Mouse (Mus musculus) intestine, embryonic 14.5 days (tissue): ENCODE results near the gene Cul4a. TPM values are rescaled to one million over a fixed set of nuclear protein-coding genes. Genes with fewer than 3 reads are reported as not detected.

ENCODE experiments used
- ATAC-seq: fragments of 200-750 bp; cut with Nextera tagmentation; replicated peaks from 2 replicates; pipeline ENCODE4 v1.8.0; 2017; ENCODE audit warnings: low read depth, moderate number of reproducible peaks, moderate TSS enrichment, moderate library complexity; ENCODE audit not compliant: low FRiP score, low TSS enrichment
- DNase-seq: peaks from one replicate; pipeline ENCODE4 v3.0.0-alpha.2; 2018; ENCODE audit warnings: low spot score
- H3K27ac ChIP-seq: fragments of 300-500 bp; sonication (generic); 2 replicates; pipeline ENCODE4 v1.5.1; 2014; ENCODE audit warnings: low read depth, mild to moderate bottlenecking, control low read depth
- H3K27me3 ChIP-seq: fragments of 300-500 bp; sonication (generic); replicated peaks from 2 replicates; pipeline ENCODE4 v1.6.1; 2014; ENCODE audit warnings: low read length, control low read depth; ENCODE audit not compliant: control insufficient read depth, insufficient read depth
- H3K36me3 ChIP-seq: fragments of 300-500 bp; sonication (generic); 2 replicates; pipeline ENCODE4 v1.6.1; 2014; ENCODE audit warnings: low read length, control low read depth; ENCODE audit not compliant: control insufficient read depth, insufficient read depth
- H3K4me1 ChIP-seq: fragments of 300-500 bp; sonication (generic); replicated peaks from 2 replicates; pipeline ENCODE4 v1.6.1; 2014; ENCODE audit warnings: low read length, control low read depth, mixed read lengths; ENCODE audit not compliant: control insufficient read depth, insufficient read depth
- H3K4me2 ChIP-seq: fragments of 300-500 bp; sonication (generic); 2 replicates; pipeline ENCODE4 v1.6.1; 2014; ENCODE audit warnings: low read length
- H3K4me3 ChIP-seq: fragments of 300-500 bp; sonication (generic); 2 replicates; pipeline ENCODE4 v1.5.1; 2014; ENCODE audit warnings: low read depth, low read length, control low read depth, mixed read lengths
- H3K9ac ChIP-seq: fragments of 300-500 bp; sonication (generic); 2 replicates; pipeline ENCODE4 v1.6.1; 2014; ENCODE audit warnings: mild to moderate bottlenecking, low read length
- H3K9me3 ChIP-seq: fragments of 300-500 bp; sonication (generic); 2 replicates; pipeline ENCODE4 v1.6.1; 2016; ENCODE audit warnings: low read length, control low read depth; ENCODE audit not compliant: control insufficient read depth
- WGBS: fragments of 180-500 bp; shearing (Covaris S2); extraction: QIAGEN DNeasy Blood & Tissue Kit; methylation state at CpG from one replicate; pipeline ENCODE4 v1.1.7; 2014; 5-methylcytosine and 5-hydroxymethylcytosine counted together
- polyA plus RNA-seq: library from polyadenylated mRNA; unstranded; fragments of >200 nt; fragmentation: Nextera tagmentation; extraction: Ambion mirVana; gene quantifications from 2 replicates; pipeline ENCODE4 v1.2.1, GENCODE M21; 2014

Cul4a gene
- polyA plus RNA-seq, 1 experiment from 2014 or later: 93.1 TPM

DNA sequence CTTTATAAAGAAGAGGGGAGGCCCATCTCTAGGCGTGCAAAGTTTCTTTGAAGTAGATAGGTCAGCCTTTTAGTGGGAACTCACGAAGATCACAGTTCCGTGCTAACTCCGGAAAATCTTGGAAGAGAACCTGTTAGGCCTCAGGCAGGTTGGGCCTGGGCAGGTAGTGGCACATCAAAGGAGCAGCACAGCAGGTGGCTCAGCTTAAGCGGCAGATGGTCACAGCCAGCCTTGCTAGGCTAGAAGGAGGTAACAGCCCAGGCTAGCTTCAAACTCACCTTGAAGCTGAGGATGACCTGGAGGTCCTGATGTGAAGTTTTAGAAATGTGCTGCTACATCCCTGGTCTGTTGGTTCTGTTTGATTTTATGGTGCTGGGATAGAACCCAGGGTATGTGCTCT is 44.4 kb downstream of the Cul4a start:
- Histone ChIP-seq H3K9me3 (no peaks in the 10 kb centered on the region), H3K36me3 (peaks cover 36% of the 10 kb centered on the region), H3K27ac (no peak overlapping the region), H3K4me1 (no peaks in the 10 kb centered on the region), H3K9ac (no peak overlapping the region), H3K4me3 (no peak overlapping the region), H3K27me3 (no peaks in the 10 kb centered on the region), H3K4me2 (no peak overlapping the region)
- DNase-seq: no peak
- WGBS: 44% methylated on average over 5 of the region's 5 CpGs
- ATAC-seq: no peak

DNA sequence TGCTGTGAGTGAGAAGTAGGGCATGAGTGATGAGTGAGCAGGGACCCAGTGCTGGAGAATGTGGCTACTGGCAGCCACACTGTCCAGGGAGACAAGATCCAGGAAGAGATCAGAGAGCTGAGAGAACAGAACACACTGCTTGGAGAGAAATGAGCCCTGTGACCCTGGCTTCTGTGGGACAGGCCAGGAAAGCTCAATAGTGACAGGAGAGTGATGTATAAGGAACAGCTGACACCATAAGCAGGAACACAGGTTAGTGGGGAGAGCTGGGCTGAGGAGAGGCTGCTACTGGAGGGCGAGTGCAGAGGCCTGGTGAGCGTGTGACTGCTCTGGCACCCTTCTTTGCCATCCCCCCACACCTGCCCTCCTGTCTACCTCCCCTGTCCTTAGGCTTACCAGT is 45.5 kb downstream of the Cul4a start:
- Histone ChIP-seq H3K4me3 (no peak overlapping the region), H3K27ac (no peak overlapping the region), H3K9me3 (no peaks in the 10 kb centered on the region), H3K9ac (no peak overlapping the region), H3K4me2 (no peak overlapping the region), H3K4me1 (no peaks in the 10 kb centered on the region), H3K27me3 (no peaks in the 10 kb centered on the region), H3K36me3 (peaks cover 26% of the 10 kb centered on the region)
- ATAC-seq (no peak), DNase-seq (no peak)
- WGBS: 91% methylated on average over 2 of the region's 2 CpGs

DNA sequence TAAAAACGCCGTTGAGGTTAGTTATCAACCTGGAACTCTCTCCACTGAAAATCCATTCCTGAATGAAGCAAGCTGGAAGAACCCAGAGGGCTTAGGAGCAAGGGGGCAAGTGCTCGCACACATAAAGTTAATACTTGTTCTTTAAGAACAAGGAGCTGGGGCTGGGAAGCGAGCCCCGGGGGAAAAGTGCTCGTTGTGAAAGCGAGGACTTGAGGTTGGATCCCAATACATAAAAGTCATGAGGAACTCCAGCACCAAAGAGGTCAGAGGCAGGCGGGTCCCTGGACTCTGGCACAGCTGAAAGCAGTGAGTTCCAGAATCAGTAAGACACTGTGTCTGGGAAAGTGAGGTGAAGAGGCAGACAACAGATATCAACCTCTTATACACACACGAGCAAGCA is 48.7 kb downstream of the Cul4a start:
- Histone ChIP-seq H3K4me3 (no peak overlapping the region), H3K9ac (no peak overlapping the region), H3K4me2 (no peak overlapping the region), H3K27ac (no peak overlapping the region), H3K36me3 (peaks cover 2% of the 10 kb centered on the region; the same call in 1 of the 2 replicates), H3K4me1 (no peaks in the 10 kb centered on the region; the same call in 1 of the 2 replicates), H3K27me3 (no peaks in the 10 kb centered on the region), H3K9me3 (no peaks in the 10 kb centered on the region)
- 86% methylated on average over 9 of the region's 9 CpGs for WGBS
- ATAC-seq (no peak), DNase-seq (no peak)

DNA sequence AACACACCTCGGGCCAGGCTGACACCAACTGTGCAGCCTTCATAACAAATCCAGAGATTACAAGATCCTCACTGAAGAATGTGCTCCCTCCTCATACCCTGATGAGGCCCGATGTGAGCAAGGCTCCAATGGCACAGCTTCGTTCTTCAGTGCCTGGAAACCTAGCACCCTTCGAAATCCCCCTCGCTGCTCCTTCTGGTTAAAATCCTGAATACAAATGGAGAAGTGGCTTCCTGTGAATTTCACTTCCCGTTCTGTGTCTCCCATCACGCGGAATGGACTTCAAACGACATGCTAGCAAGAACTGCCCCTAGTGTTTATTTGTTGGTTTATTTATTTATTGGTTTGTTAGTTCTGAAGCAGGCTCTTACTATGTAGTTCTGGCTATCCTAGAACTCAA is 49.9 kb downstream of the Cul4a start:
- H3K27me3 ChIP-seq: no peaks in the 10 kb centered on the region
- WGBS: 63% methylated on average over 9 of the region's 9 CpGs
- no peak for DNase-seq
- H3K27ac ChIP-seq: no peak overlapping the region
- H3K4me3 ChIP-seq: no peak overlapping the region
- no peaks in the 10 kb centered on the region; the same call in 1 of the 2 replicates for H3K36me3 ChIP-seq
- H3K4me1 ChIP-seq: peaks cover 5% of the 10 kb centered on the region
- H3K4me2 ChIP-seq: no peak overlapping the region
- ATAC-seq: no peak
- H3K9ac ChIP-seq: no peak overlapping the region
- no peaks in the 10 kb centered on the region for H3K9me3 ChIP-seq

DNA sequence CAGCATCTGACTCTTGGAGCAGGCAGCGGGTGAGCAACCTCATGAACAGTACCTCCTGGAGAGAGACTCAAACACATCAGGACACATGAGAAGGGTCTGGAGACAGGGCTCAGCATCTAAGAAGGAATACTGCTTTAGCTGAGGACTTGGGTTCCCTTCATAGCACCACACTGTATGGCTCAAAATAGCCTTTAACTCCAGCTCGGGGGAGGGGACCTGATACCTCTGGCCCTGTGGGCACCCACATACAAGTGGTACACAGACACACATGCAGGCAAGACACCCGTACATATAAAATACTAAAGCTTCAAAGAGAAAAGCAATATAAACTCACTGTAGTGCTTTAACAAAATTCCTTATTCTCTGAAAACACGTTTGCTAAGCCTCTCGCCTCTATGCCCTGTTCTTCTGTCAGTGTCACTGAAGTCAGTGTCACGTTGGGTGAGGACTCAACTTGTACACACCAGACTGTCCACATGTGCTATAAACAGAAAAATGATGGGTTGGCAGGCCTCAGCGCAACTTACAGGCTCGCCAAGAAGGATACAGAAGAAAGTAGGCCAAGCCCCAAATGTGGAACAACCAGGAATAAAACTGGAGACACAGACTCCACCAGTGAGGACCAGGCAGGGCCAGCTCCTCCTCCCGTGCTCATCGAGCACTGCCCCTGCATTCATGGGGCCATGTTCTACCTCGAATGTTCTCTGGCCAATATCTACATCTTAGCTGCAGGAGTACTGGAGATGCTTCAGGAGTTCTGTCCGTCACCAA is 51.1 kb downstream of the Cul4a start:
- 73% methylated on average over 12 of the region's 12 CpGs for WGBS
- Histone ChIP-seq H3K4me2 (no peak overlapping the region), H3K4me3 (no peak overlapping the region), H3K4me1 (peaks cover 11% of the 10 kb centered on the region), H3K9ac (no peak overlapping the region), H3K27ac (no peak overlapping the region), H3K36me3 (no peaks in the 10 kb centered on the region; the same call in 1 of the 2 replicates), H3K27me3 (no peaks in the 10 kb centered on the region), H3K9me3 (no peaks in the 10 kb centered on the region)
- ATAC-seq (no peak), DNase-seq (no peak)

DNA sequence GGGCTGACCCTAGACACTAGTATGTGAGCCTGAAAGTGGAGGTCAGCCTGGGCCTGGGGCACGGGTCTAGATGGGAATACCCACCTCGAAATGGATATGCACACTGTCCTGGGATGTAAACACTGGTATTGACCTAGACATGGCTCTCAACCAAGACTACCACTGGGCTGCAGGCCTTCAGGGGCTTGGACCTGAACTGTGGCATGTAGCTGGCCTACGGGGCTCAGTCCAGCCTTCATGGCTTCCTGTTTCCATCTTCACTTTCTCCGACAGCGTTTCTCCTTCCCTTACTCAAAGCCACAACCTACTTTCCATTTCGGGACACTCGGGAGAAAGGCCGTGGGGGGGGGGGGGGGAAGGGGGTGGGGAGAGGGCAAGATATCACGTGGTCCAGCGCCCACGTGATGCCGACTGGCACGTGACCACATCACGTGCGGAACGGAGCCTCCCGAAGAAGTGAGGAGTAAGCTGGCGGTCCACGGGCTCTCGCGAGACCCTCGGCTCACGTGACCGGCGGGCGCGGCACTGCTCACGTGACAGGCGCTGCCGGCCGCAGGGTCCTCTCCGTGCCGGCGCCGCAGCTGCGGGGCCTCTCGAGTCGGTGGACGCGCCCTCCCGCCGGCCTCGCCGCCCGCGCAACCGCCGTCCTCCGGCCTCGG is 53.4 kb downstream of the Cul4a start, which contains the start of gene Lamp1:
Gene Lamp1 (plus strand): TSS at position 444 of the 659 bp plus-strand sequence.
- under 1% methylated on average over 49 of the region's 50 CpGs for WGBS
- peak within 1 kb of the TSS; percentile 91 for H3K4me2 ChIP-seq
- peak within 1 kb of the TSS; percentile 54 for H3K27ac ChIP-seq
- DNase-seq (peak; percentile 97), ATAC-seq (peak; percentile 97)
- H3K9me3 ChIP-seq: no peaks in the 10 kb centered on the region
- H3K9ac ChIP-seq: peak within 1 kb of the TSS; percentile 87
- H3K4me3 ChIP-seq: peak within 1 kb of the TSS; percentile 75
- H3K36me3 ChIP-seq: no peaks in the 10 kb centered on the region; the same call in 1 of the 2 replicates
- H3K4me1 ChIP-seq: peaks cover 11% of the 10 kb centered on the region
- H3K27me3 ChIP-seq: no peaks in the 10 kb centered on the region

DNA sequence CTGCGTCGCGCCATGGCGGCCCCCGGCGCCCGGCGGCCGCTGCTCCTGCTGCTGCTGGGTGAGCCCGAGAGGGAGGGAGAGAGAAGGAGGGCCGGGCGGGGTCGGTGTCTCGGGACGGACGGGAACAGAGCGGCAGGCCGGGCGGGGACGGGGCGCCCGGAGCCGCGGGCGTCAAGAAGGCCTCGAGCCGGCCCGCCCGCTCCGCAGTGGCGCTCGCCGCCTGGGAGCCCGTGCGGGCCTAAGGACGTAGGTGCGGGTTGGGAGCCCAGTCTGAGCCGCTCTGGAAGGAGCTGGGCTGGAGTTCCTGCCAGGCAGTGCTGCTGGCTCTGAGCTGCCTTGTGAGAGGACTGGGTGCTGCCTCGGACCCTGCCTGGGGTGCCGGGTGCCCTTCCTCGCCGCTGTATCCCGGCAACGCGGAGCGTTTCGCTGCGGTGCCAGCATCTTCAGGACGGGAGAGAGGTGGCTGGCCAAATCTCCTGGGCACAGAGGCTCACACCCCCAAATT is 54.0 kb downstream of the Cul4a start:
- no peak for DNase-seq
- Histone ChIP-seq H3K27me3 (no peaks in the 10 kb centered on the region), H3K27ac (peak overlapping the region; percentile 47), H3K9ac (peak overlapping the region; percentile 87), H3K9me3 (no peaks in the 10 kb centered on the region), H3K4me2 (peak overlapping the region; percentile 81), H3K4me1 (peaks cover 11% of the 10 kb centered on the region), H3K36me3 (no peaks in the 10 kb centered on the region; the same call in 1 of the 2 replicates), H3K4me3 (peak overlapping the region; percentile 75)
- WGBS: under 1% methylated on average over 36 of the region's 49 CpGs
- ATAC-seq: peak; percentile 75

DNA sequence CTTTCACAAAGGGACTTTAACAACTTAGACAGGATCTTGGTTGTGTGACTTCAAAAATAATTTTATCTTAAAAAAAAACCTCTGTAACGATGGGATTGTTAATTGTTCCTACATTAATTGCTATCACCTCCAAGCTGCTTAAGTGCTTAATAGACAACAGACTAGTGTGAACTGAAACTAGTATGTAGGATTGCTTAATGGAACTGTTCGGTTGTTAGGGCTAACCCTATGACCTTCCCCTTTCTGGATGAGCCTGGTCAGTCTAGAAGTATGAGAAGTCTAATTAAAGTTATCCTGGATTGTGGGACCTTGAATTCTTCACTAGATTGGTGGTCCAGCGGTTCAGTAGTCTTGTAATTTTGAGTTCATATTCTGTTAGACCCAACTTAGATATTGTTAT is 55.3 kb downstream of the Cul4a start:
- WGBS: 83% methylated on average over 3 of the region's 3 CpGs
- H3K4me3 ChIP-seq: peak overlapping the region; percentile 75; the same call in 1 of the 2 replicates

More for the DNA sequence above, 55.3 kb downstream of the Cul4a start:
- peaks cover 11% of the 10 kb centered on the region for H3K4me1 ChIP-seq
- H3K27ac ChIP-seq: no peak overlapping the region
- H3K36me3 ChIP-seq: no peaks in the 10 kb centered on the region
- H3K9me3 ChIP-seq: no peaks in the 10 kb centered on the region
- DNase-seq (no peak), ATAC-seq (no peak)
- no peaks in the 10 kb centered on the region for H3K27me3 ChIP-seq
- H3K4me2 ChIP-seq: peak overlapping the region; percentile 81
- H3K9ac ChIP-seq: peak overlapping the region; percentile 87
